Mouse (Mus musculus): Measurements from ENCODE around the gene Cggbp1. TPM values are rescaled to one million over a fixed set of nuclear protein-coding genes. Genes with fewer than 3 reads are reported as not detected.
A peak's percentile ranks its signal among the peaks of the same experiment; 100 is the strongest.
"Not testable (repeated sequence)": the region's sequence is repeated elsewhere in the genome, so short reads cannot be mapped to it uniquely, and the experiment has no call there.

Cggbp1 gene
- 100 to 1,000 TPM; 116 to 152 (median 136) TPM for total RNA-seq (2022)

DNA sequence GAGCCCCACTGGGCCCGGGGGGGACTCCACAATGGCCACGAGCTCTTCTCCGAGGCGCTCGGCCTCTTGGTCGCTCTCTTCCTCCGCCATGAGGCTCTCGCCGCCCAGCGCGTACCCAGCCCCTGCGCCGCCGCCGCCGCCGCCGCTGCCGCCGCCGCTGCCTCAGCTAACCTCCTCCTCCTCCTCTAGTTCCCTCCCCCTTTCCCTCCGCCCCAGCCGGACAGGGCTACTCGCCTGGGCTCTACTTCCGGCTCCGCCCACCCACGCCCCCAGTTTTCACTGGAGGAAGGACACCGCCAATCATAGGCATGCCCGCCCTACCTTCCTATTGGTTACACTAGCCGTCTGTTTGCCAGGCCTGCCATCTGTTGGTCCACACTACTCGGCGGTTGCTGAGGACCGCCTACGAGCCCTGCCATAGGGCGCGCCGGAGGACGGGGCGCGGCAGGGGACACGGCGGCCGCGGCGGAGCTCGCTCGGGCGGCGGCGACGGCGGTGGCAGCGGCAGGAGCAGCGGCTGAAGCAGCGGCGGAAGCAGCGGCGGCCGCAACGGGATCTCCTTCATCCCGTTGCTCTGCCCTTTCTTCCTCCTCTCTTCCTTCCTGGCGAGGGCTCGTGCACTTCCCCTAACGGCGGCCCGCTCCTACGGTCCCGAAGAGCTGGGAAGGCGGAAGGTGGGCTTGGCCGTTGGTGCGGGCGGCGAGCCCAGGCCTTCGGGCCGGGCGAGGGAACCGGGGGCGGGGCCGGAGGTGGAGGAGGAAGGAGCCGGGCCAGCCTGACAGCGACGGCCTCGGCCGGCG lies at the start of gene Cggbp1, which contains the start of gene Zfp654:
Gene Cggbp1 (plus strand): TSS at position 434 of the 800 bp plus-strand sequence.
Gene Zfp654 (minus strand): TSS at position 90 of the 800 bp plus-strand sequence.
- peak; percentile 100 for DNase-seq

DNA sequence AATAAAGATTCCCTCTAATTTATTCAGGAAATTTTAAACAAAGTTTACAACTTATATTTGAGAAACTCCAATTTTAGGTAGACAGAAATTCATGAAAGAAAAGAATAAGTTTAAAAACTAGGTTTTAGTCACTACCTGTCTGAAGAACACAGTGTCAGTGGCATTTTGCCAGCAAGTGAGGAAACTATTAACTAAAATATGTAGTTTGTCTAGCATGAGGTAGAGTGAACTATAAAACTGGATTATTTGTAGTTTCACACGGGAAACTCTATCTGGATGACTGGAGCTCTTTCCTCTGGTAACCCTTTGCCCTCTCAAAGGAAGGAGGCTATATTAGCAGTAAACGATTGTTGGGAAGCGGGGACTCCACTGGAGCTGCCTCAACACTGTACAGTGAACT lies 48.8 kb upstream of the Cggbp1 start:
- DNase-seq, result no peak

DNA sequence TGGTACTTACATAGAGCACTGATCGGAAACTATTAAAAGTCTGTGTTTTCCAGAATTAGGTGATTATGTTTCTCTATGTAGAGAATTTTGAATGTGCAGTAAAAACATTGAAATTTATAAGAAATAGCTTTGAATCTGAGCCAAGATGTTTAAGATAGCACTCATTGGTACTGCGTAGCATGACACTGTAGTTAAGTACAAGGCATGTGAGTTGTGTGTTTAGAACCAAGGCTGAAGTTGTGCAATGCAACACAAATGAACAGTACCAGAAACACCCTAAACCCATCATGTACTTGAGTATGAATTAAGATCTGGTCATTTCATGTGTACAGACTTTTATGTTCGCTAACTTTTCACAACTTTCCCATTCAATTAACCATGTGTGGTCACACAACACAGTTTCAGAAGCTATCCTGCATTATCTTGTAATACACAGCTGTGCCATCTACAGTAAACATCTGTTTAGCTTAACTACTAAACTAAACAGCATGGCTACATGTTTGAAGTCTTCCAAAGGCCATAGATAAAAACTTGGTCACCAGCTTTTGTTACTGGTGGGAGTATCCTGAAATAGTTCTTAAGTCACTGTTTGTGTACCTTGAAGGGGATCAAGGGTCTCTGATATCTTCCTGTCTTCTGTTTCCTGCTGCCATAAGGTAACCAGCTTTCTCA lies 34.6 kb upstream of the Cggbp1 start:
- no peak for DNase-seq

DNA sequence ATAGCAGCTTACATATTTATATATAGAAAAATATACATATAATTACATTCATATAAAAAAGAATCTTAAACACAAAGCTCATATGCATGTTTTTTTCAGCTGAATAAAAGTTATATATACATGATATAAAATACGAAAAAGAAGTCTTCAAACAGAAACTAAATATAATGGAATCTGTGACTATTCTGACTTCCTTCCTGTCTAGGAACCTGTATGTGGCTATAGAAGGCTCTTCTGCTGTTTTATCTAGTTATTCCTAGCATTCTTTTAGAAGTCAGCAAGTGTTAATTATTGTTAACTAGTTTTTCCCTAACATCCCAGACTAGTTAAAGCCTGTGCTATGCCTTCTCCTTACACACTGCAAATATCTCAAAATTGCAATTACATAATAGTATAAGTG lies 27.9 kb upstream of the Cggbp1 start:
- DNase-seq, result no peak

DNA sequence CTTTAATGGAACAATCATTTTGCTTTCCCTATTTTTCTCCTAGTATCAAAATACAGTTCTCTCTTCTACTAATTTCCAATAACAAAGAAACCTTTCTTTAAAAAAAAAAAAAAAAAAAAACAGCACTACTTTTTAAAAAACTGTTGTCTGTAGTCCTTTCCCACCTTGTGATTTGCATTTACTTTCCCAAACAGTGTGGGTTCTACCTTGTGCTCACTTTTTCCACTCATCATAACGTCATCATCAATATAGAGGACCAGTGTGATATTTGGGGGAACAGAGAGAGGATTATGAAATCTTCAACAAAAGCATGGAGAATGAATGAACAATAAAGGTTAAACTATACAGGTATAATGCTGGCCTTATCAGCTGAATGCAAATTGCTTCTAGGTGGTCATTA lies 27.3 kb upstream of the Cggbp1 start:
- no peak for DNase-seq

DNA sequence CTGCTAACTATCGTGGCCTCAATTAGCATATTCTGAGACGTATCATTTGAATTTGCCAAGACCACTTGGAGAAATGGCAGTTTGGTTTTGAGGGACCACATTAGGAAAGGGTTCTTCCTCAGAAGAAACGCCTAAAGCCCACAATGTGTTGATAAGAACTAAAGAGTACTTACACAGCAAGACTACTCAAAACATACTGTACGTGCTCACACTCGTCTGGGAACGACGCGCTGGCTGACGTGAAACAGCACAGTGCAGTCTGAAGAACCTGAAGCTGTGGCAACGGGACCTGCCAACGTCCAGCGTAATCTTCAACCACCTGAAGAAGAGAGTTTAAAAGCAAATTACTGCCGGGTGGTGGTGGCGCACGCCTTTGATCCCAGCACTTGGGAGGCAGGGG lies 21.5 kb upstream of the Cggbp1 start:
- DNase-seq, result no peak

DNA sequence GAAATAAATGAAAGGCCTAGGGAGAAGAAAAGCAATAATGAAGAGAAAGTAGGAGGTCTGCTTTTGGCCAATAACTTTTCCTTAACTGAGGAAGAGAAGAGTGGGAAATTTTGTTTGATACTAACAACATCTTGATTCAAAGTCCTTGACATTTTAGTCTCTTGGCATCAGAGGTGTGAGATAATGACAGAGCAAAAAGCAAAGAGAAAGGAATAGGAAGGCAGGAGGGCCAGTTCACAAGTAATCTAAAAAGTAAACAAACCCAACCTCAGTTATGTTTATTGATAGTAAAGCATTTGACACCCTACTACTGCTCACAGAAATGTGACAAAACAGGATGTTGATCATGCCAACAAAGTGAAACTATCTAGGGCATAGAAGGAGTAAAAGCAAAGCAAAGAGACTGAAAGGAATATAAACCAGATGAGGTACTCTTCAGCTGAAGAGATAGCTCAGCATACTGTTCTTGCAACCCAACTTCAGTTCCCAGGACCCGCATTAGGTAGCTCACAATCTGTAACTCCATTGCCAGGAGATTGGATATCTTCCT lies 15.7 kb upstream of the Cggbp1 start:
- no peak for DNase-seq

DNA sequence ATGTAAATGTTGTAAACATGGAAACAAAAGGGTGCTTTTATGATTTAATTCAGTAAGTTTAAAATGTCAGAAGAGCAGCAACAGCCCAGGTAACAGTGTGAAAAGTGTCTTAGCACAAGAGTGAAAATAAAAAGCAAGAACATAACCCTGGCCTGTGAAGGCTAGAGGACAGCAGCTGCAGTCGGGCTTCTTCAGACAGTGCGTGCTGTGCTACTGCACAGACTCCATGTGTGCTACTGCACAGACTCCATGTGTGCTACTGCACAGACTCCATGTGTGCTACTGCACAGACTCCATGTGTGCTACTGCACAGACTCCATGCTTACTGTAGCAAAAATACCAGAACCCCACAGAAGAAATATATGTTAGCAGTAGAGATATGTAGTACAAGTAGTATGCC lies 15.1 kb upstream of the Cggbp1 start:
- DNase-seq, result no peak

DNA sequence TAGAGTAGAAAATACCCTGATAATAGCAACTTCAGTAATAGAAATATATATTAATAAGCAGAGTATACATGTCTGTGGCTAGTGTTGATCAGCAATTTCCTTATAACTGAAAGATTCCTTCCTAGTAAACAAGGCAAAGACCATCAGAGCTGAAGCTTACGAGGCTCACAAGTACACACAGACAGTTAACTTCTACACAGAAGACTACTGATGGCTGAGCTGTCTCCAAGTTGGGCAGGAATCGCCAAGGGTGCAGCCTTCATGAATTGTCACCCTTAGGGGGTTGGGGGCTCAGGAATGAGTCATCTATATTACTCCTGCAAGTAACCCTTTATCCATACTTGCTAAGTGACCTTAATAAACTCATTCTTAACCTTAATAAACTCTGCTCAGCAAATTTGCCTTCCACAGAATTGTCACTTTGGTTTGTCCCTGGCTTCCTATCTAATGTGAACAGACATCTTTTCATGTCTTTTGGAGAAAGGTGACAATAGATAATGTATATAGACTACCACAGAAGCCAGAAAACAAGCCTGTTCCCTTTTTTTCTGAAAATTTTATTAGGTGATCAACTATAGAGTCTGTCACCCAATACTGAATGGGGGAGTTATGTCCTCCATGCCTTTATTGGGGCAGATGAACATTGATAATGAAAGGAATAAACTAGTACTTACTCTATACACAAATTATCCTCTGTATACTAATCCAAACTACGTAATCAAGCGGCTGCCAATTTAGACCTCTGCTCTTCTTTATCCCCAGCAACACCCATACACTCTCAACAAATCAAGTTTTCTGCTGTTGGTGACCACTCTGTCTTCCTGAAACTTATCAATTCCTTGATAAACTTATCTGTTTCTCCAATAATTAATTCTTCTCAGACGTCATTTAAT lies 10.1 kb upstream of the Cggbp1 start:
- no peak for DNase-seq

DNA sequence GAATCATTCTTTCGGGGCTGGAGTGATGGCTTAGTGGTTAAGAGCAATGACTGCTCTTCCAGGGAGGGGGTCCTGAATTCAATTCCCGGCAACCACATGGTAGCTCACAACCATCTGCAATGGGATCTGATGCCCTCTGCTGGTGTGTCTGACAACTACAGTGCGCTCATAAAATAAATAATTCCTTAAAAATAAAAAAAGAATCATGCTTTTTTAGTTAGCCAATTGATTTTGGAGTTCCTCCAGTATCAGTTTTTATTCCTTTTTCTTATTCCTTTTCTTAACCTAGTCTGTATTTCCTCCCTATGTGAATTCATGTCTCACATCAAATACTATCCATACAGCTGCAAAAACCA lies 9.4 kb upstream of the Cggbp1 start:
- DNase-seq, result no peak

DNA sequence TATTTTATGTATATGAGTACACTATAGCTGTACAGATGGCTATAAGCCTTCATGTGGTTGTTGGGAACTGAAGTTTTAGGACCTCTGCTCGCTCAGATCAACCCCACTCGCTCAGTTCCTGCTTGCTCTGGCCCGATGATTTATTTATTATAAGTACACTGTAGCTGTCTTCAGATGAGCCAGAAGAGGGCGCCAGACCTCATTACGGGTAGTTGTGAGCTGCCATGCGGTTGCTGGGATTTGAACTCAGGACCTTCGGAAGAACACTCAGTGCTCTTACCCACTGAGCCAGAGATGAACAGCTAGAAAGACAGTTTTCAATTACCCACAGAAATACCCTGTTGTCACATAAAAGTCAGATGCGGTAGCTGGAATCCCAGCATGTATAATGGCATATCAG lies 5.8 kb upstream of the Cggbp1 start:
- no peak for DNase-seq

DNA sequence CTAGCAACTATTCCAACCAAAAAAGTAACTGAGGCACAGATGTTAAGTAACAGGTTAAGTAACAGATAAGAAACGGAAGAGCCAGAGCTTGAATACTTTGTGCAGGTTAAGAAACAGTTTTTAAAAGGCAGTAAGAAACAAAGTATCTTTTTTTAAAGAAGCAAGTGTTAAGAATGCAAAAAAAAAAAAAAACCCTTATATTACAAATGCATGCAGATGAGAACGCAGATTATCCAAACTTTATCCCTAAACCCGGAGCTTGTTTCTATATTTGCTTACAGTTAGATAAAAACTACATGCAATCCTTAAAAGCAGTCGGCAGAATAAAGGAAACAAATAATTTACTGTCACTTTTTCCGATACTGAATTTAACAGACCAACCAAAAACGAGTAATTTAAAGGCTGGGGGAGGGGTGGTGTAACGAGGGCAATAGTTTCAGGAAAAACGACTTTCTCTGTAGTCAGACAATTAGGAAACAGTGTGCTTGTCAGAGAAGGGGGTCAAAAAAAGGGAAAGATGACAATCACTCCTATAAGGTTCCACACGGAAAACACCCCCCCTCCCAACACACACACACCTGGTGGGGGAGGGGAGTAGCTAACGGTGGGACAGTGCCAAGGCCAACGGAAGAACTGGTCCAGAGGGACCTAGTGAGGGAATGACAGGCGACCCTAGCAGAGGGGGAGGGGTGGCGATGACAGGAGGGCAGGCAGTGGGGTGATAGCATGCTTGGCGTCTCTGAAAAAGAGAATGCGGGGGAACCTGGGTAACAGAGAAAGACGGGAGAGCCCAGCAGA lies 1.3 kb upstream of the Cggbp1 start:
- DNase-seq, result peak; percentile 56

DNA sequence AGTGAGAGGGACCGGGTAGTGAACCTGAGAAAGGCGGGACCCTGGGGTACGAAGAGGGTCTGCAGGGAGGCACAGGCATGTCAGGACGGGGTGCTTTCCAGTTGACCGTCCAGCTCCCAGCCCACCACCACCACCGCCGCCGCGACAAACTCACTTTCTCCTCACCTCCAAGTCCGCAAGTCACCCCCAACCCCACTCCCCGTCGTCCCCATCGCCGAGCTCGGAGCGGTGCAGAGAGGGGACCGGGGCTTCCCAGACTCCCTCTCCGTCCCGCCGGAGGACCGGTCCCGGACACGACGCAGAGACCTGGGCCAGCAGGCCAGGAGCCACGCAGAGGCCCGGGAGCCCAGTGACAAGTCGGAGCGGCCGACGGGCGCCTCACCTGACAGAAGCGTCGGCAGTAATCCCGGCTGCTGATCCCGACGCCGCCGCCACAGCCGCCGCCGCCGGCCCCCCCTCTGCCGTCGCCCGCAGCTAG lies 672 bp upstream of the Cggbp1 start:
- no peak for DNase-seq

DNA sequence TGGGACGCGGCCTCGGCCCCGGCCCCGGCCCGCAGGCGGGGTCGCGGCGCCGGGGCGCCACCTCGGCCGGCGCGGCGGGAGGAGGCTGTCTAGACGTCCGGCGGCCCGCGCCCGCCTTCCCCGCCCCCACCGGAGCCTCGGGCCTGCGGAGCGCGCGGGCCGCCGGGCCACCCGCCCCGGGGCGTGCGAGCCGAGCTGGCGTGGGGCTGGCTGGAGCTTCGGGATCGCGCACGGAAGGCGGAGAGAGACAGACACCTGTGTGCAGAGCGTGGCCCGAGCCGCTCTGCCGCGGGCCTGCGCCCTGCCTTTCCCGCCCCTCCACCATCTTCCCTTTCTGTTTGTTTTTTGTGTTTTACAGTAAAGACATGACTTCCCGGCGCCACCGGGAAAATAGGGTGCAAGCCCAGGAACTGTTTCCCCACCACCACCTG lies 660 bp downstream of the Cggbp1 start:
- DNase-seq, result no peak

DNA sequence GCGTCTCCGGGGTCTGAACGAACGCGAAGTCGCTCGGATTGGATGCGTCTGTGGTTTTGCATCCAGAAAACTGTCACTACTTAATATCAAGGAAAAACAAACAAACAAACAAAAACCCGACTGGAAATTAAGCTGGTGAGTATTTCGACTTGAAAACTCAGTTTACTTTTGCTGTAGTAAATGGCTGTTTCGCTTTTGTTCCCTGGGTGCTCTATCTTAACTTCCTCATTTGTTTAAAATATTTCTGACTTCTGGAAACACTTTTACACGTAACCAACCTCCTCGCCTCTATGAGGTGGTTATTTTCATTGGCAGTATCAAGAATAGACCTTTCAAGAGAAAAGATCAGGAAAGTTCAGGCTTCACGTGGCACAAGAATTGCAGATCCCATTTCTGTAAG lies 1.1 kb downstream of the Cggbp1 start:
- DNase-seq, result no peak

DNA sequence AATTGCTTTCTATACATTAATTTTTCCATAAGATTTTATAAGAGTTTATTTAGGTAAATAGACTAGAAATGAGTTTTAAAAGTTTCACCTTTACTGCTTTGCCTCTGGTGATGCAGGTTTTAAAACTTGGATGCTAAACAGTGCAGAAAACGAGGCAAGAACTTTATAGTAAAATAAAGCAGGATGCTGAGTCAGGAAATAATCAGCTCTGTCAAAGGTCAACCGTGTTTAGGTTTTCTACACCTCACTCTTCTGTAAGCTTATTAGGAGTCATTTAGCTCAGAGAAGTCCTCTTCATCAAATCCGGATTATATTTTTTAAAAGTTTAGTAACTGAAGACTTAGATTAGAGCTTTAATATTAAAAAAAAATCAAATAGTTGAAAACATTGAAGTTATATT lies 5.2 kb downstream of the Cggbp1 start:
- DNase-seq, result no peak

DNA sequence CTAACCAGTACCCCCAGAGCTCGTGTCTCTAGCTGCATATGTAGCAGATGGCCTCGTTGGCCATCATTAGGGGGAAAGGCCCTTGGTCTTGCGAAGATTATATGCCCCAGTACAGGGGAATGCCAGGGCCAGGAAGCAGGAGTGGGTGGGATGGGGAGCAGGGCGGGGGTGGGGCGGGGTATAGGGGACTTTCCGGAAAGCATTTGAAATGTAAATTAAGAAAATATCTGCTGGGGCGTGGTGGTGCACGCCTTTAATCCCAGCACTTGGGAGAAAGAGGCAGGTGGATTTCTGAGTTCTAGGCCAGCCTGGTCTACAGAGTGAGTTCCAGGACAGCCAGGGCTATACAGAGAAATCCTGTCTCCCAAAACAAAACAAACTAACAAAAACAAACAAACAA lies 14.0 kb downstream of the Cggbp1 start:
- DNase-seq, result not testable (repeated sequence)

DNA sequence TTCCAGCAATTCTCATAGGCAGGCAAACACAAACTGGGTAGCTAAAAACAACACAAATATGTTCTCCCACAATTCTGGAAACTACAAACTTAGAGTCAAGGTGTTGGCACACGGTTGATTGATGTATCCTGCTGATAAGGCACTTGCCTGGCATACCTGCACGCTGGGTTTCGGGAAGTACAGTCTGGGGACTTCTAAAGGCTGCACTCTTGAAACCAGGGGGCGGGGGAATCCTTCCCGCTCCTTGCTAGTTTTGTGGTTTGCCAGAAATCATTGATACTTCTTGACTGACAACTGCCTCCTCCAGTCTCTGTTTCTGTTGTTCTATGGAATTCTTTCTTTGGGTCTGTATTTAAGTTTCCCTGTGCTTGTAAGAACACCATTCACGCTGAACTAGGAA lies 16.8 kb downstream of the Cggbp1 start:
- no peak for DNase-seq

DNA sequence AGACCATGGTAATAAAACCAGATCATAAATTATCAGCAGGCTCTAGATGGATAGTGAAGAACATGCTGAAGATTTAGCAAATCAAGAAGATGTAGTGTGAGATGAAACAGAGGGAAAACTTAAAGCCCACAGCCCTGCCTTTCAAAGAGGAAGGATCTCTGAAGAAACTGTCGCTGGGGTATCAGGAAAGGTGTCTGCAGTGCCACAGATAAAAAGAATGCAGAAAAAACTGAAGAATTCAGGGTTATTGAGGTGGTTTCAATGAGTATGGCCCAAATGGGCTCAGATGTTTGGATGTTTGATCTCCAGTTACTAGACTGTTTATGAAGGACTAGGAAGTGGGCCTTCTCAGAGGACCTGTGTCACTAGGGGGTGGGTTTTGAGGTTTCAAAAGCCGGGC lies 17.8 kb downstream of the Cggbp1 start:
- no peak for DNase-seq

DNA sequence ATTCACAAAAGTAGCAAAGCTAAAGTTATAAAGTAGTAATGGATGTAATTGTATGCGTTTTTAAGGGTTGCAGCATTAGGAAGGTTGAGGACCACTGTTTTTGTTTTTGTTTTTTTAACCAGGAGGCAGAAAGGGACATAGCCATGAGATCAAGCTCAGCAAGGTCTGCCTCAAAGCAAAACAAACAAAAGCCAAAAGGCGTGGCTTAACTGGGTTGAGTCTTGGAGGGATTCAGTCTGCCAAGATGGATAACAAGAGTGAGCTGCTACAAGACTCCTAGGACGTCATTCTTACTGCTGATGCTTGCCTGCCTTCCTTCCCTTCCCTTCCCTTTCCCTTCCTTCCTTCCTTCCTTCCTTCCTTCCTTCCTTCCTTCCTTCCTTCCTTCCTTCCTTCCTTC lies 20.5 kb downstream of the Cggbp1 start:
- DNase-seq, result no peak

DNA sequence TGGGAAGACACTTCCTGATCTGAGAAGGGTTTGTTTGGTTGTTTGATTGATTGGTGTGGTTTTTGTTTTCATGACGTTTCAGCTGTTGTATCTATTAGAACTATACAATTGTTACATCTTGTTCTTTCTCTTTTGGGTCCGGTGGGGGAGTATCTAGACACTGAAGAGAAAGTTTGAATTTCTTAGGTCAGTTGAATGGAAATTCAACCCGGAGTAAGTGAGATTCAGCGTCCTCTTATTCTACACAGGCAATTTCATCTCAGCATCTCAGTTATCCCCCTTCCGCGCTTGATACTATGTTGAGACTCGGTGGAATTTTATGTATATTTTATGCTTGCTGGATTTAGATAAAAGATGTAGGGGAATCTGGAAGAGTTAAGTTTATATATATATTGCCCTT lies 21.0 kb downstream of the Cggbp1 start:
- no peak for DNase-seq

All from adrenal gland, adult 8-10 months (tissue).